Mouse (Mus musculus) embryonic facial prominence, embryonic 13.5 days (tissue): ENCODE measurements around the gene Fa2h. TPM values are rescaled to one million over a fixed set of nuclear protein-coding genes. Genes with fewer than 3 reads are reported as not detected.
A peak's percentile ranks its signal among the peaks of the same experiment; 100 is the strongest.

Source experiments
- ATAC-seq: fragments of 200-750 bp; cut with Nextera tagmentation; 2 replicates; pipeline ENCODE4 v1.8.0; 2017; ENCODE audit warnings: low read depth; ENCODE audit not compliant: insufficient number of reproducible peaks, insufficient read depth, low FRiP score, low TSS enrichment
- H3K27ac ChIP-seq: fragments of 300-500 bp; sonication (generic); 2 replicates; pipeline ENCODE4 v1.5.1; 2015; ENCODE audit warnings: moderate library complexity, mild to moderate bottlenecking, inconsistent platforms
- H3K27me3 ChIP-seq: fragments of 300-500 bp; sonication (generic); 2 replicates; pipeline ENCODE4 v1.6.1; 2015; ENCODE audit warnings: mild to moderate bottlenecking, inconsistent platforms
- H3K36me3 ChIP-seq: fragments of 300-500 bp; sonication (generic); 2 replicates; pipeline ENCODE4 v1.6.1; 2015; ENCODE audit warnings: mild to moderate bottlenecking, inconsistent platforms
- H3K4me1 ChIP-seq: fragments of 300-500 bp; sonication (generic); 2 replicates; pipeline ENCODE4 v1.6.1; 2015; ENCODE audit warnings: inconsistent platforms
- H3K4me2 ChIP-seq: fragments of 300-500 bp; sonication (generic); 2 replicates; pipeline ENCODE4 v1.6.1; 2015; ENCODE audit warnings: moderate library complexity, mild to moderate bottlenecking, inconsistent platforms
- H3K4me3 ChIP-seq: fragments of 300-500 bp; sonication (generic); 2 replicates; pipeline ENCODE4 v1.5.1; 2015; ENCODE audit warnings: mild to moderate bottlenecking, inconsistent platforms
- H3K9ac ChIP-seq: fragments of 300-500 bp; sonication (generic); 2 replicates; pipeline ENCODE4 v1.6.1; 2015; ENCODE audit warnings: mild to moderate bottlenecking, inconsistent platforms
- H3K9me3 ChIP-seq: fragments of 300-500 bp; sonication (generic); 2 replicates; pipeline ENCODE4 v1.6.1; 2016; ENCODE audit warnings: inconsistent platforms
- WGBS: fragments of 180-500 bp; shearing (Covaris S2); methylation state at CpG from one replicate; pipeline ENCODE4 v1.1.7; 2015; ENCODE audit warnings: mixed read lengths; 5-methylcytosine and 5-hydroxymethylcytosine counted together
- polyA plus RNA-seq: library from polyadenylated mRNA; unstranded; fragments of >200 nt; fragmentation: Nextera tagmentation; extraction: Ambion mirVana; gene quantifications from 2 replicates; pipeline ENCODE4 v1.2.1, GENCODE M21; 2015

The Fa2h gene
- polyA plus RNA-seq, 1 experiment from 2014 or later = 0.17 TPM

- no peaks in the 10 kb centered on the region for H3K36me3 ChIP-seq
- H3K27ac ChIP-seq = no peak overlapping the region
- no peak overlapping the region for H3K9ac ChIP-seq
- no peaks in the 10 kb centered on the region; the same call in 1 of the 2 replicates for H3K4me1 ChIP-seq
- H3K4me2 ChIP-seq = no peak overlapping the region
- H3K27me3 ChIP-seq = no peaks in the 10 kb centered on the region
- H3K4me3 ChIP-seq = no peak overlapping the region
- no peak for ATAC-seq
- no peaks in the 10 kb centered on the region for H3K9me3 ChIP-seq
- 83% methylated on average over 4 of the region's 4 CpGs for WGBS
Measured at GRCm38 (mm10) chr8:111357433-111357832, 36.2 kb downstream of the Fa2h start.

- H3K4me2 ChIP-seq = no peak overlapping the region
- ATAC-seq = no peak
- no peak overlapping the region for H3K4me3 ChIP-seq
- WGBS = 81% methylated on average over 9 of the region's 9 CpGs
- no peaks in the 10 kb centered on the region for H3K4me1 ChIP-seq
- no peaks in the 10 kb centered on the region for H3K36me3 ChIP-seq
- H3K9me3 ChIP-seq = no peaks in the 10 kb centered on the region
- no peaks in the 10 kb centered on the region for H3K27me3 ChIP-seq
- H3K9ac ChIP-seq = no peak overlapping the region
- no peak overlapping the region for H3K27ac ChIP-seq
Measured at GRCm38 (mm10) chr8:111353497-111353896, 40.1 kb downstream of the Fa2h start.

GRCm38 (mm10) chr8:111352289-111352688, 41.3 kb downstream of the Fa2h start:
- no peak overlapping the region for H3K4me2 ChIP-seq
- no peaks in the 10 kb centered on the region for H3K36me3 ChIP-seq
- WGBS = 84% methylated on average over 5 of the region's 5 CpGs
- H3K9ac ChIP-seq = no peak overlapping the region
- H3K4me3 ChIP-seq = no peak overlapping the region
- no peaks in the 10 kb centered on the region for H3K9me3 ChIP-seq
- H3K27ac ChIP-seq = no peak overlapping the region
- ATAC-seq = no peak
- H3K4me1 ChIP-seq = no peaks in the 10 kb centered on the region
- H3K27me3 ChIP-seq = no peaks in the 10 kb centered on the region

- 85% methylated on average over 6 of the region's 6 CpGs for whole genome bisulfite sequencing
- H3K4me2 ChIP-seq = no peak overlapping the region
- ATAC-seq = no peak
- H3K4me3 ChIP-seq = no peak overlapping the region
- no peak overlapping the region for H3K27ac ChIP-seq
- no peaks in the 10 kb centered on the region for H3K27me3 ChIP-seq
- H3K9me3 ChIP-seq = no peaks in the 10 kb centered on the region
- H3K9ac ChIP-seq = no peak overlapping the region
- H3K4me1 ChIP-seq = no peaks in the 10 kb centered on the region
- no peaks in the 10 kb centered on the region for H3K36me3 ChIP-seq
Measured at GRCm38 (mm10) chr8:111350577-111350976, 43.0 kb downstream of the Fa2h start.

- H3K9me3 ChIP-seq = no peaks in the 10 kb centered on the region
- no peaks in the 10 kb centered on the region for H3K36me3 ChIP-seq
- H3K4me3 ChIP-seq = no peak overlapping the region
- peaks cover 23% of the 10 kb centered on the region for H3K27me3 ChIP-seq
- no peak overlapping the region for H3K4me2 ChIP-seq
- no peak overlapping the region for H3K27ac ChIP-seq
- H3K9ac ChIP-seq = no peak overlapping the region
- WGBS = 11% methylated on average over 5 of the region's 5 CpGs
- no peaks in the 10 kb centered on the region; the same call in 1 of the 2 replicates for H3K4me1 ChIP-seq
- ATAC-seq = no peak
Measured at GRCm38 (mm10) chr8:111343225-111343624, 50.4 kb downstream of the Fa2h start.

GRCm38 (mm10) chr8:111340186-111340585, 53.4 kb downstream of the Fa2h start:
- ATAC-seq = no peak
- peaks cover 51% of the 10 kb centered on the region for H3K27me3 ChIP-seq
- H3K36me3 ChIP-seq = no peaks in the 10 kb centered on the region
- no peaks in the 10 kb centered on the region for H3K9me3 ChIP-seq
- no peak overlapping the region for H3K4me2 ChIP-seq
- no peak overlapping the region for H3K4me3 ChIP-seq
- WGBS = 79% methylated on average over 3 of the region's 3 CpGs
- H3K4me1 ChIP-seq = peaks cover 12% of the 10 kb centered on the region
- H3K9ac ChIP-seq = no peak overlapping the region
- no peak overlapping the region for H3K27ac ChIP-seq

- Histone ChIP-seq H3K36me3 (no peaks in the 10 kb centered on the region), H3K9me3 (no peaks in the 10 kb centered on the region), H3K4me1 (peaks cover 12% of the 10 kb centered on the region), H3K27ac (no peak overlapping the region), H3K4me3 (peak overlapping the region; percentile 46), H3K4me2 (peak overlapping the region; percentile 76), H3K27me3 (peaks cover 51% of the 10 kb centered on the region), H3K9ac (no peak overlapping the region)
- WGBS = 43% methylated on average over 12 of the region's 12 CpGs
- ATAC-seq = no peak
Measured at GRCm38 (mm10) chr8:111338370-111339208, 55.0 kb downstream of the Fa2h start.

GRCm38 (mm10) chr8:111337890-111338347, 55.7 kb downstream of the Fa2h start, which contains the start of gene Mlkl:
Mlkl (minus strand) TSS chr8:111338177.
- no peak for ATAC-seq
- Histone ChIP-seq H3K27me3 (peaks cover 51% of the 10 kb centered on the region), H3K4me1 (peaks cover 12% of the 10 kb centered on the region), H3K36me3 (no peaks in the 10 kb centered on the region), H3K9me3 (no peaks in the 10 kb centered on the region), H3K4me3 (peak within 1 kb of the TSS; percentile 46), H3K27ac (no peak within 1 kb of the TSS), H3K4me2 (peak within 1 kb of the TSS; percentile 76), H3K9ac (peak within 1 kb of the TSS; percentile 55)
- WGBS = under 1% methylated on average over 29 of the region's 29 CpGs

- Histone ChIP-seq H3K27ac (no peak overlapping the region), H3K4me3 (peak overlapping the region; percentile 46), H3K36me3 (no peaks in the 10 kb centered on the region), H3K9ac (peak overlapping the region; percentile 55), H3K9me3 (no peaks in the 10 kb centered on the region), H3K4me2 (peak overlapping the region; percentile 76), H3K27me3 (peaks cover 51% of the 10 kb centered on the region), H3K4me1 (peaks cover 12% of the 10 kb centered on the region)
- WGBS = 28% methylated on average over 17 of the region's 17 CpGs
- ATAC-seq = no peak
Measured at GRCm38 (mm10) chr8:111337311-111337889, 56.2 kb downstream of the Fa2h start.

- Histone ChIP-seq H3K9me3 (no peaks in the 10 kb centered on the region), H3K27me3 (peaks cover 51% of the 10 kb centered on the region), H3K4me3 (no peak overlapping the region), H3K9ac (no peak overlapping the region), H3K36me3 (no peaks in the 10 kb centered on the region), H3K4me1 (peaks cover 12% of the 10 kb centered on the region), H3K4me2 (no peak overlapping the region), H3K27ac (no peak overlapping the region)
- 82% methylated on average over 4 of the region's 4 CpGs for WGBS
- ATAC-seq = no peak
Measured at GRCm38 (mm10) chr8:111336692-111337091, 56.9 kb downstream of the Fa2h start.

GRCm38 (mm10) chr8:111325222-111325790, 68.3 kb downstream of the Fa2h start:
- no peak for ATAC-seq
- no peaks in the 10 kb centered on the region for H3K4me1 ChIP-seq
- no peaks in the 10 kb centered on the region for H3K27me3 ChIP-seq
- no peak overlapping the region for H3K9ac ChIP-seq
- H3K36me3 ChIP-seq = no peaks in the 10 kb centered on the region
- no peak overlapping the region for H3K27ac ChIP-seq
- no peak overlapping the region for H3K4me2 ChIP-seq
- no peak overlapping the region for H3K4me3 ChIP-seq
- no peaks in the 10 kb centered on the region for H3K9me3 ChIP-seq
- WGBS = 75% methylated on average over 6 of the region's 6 CpGs
